Mouse (Mus musculus) intestine, embryonic 15.5 days (tissue): ENCODE data around the gene 4930402H24Rik. TPM values are rescaled to one million over a fixed set of nuclear protein-coding genes. Genes with fewer than 3 reads are reported as not detected.

Experiments
- ATAC-seq: fragments of 200-750 bp; cut with Nextera tagmentation; 2 replicates; pipeline ENCODE4 v1.8.0; 2017; ENCODE audit warnings: moderate TSS enrichment, moderate library complexity
- H3K27ac ChIP-seq: fragments of 300-500 bp; sonication (generic); 2 replicates; pipeline ENCODE4 v1.5.1; 2015; ENCODE audit warnings: mild to moderate bottlenecking, inconsistent platforms
- H3K27me3 ChIP-seq: fragments of 300-500 bp; sonication (generic); replicated peaks from 2 replicates; pipeline ENCODE4 v1.6.1; 2015; ENCODE audit warnings: inconsistent platforms
- H3K36me3 ChIP-seq: fragments of 300-500 bp; sonication (generic); 2 replicates; pipeline ENCODE4 v1.6.1; 2015; ENCODE audit warnings: inconsistent platforms
- H3K4me1 ChIP-seq: fragments of 300-500 bp; sonication (generic); replicated peaks from 2 replicates; pipeline ENCODE4 v1.6.1; 2015; ENCODE audit warnings: inconsistent platforms
- H3K4me2 ChIP-seq: fragments of 300-500 bp; sonication (generic); replicated peaks from 2 replicates; pipeline ENCODE4 v1.6.1; 2015; ENCODE audit warnings: mild to moderate bottlenecking, inconsistent platforms
- H3K4me3 ChIP-seq: fragments of 300-500 bp; sonication (generic); replicated peaks from 2 replicates; pipeline ENCODE4 v1.5.1; 2015; ENCODE audit warnings: inconsistent platforms
- H3K9ac ChIP-seq: fragments of 300-500 bp; sonication (generic); 2 replicates; pipeline ENCODE4 v1.6.1; 2015; ENCODE audit warnings: inconsistent platforms
- H3K9me3 ChIP-seq: fragments of 300-500 bp; sonication (generic); 2 replicates; pipeline ENCODE4 v1.6.1; 2016; ENCODE audit warnings: inconsistent platforms
- WGBS: fragments of 180-500 bp; shearing (Covaris S2); methylation state at CpG from one replicate; pipeline ENCODE4 v1.1.7; 2015; 5-methylcytosine and 5-hydroxymethylcytosine counted together
- polyA plus RNA-seq: library from polyadenylated mRNA; unstranded; fragments of >200 nt; fragmentation: Nextera tagmentation; extraction: Ambion mirVana; gene quantifications from 2 replicates; pipeline ENCODE4 v1.2.1, GENCODE M21; 2015

Gene 4930402H24Rik
- polyA plus RNA-seq, 1 experiment from 2014 or later: 25.9 TPM

- no peak for ATAC-seq
- Histone ChIP-seq H3K27ac (no peak overlapping the region), H3K4me1 (no peaks in the 10 kb centered on the region), H3K27me3 (no peaks in the 10 kb centered on the region), H3K9ac (no peak overlapping the region), H3K4me2 (no peak overlapping the region), H3K9me3 (no peaks in the 10 kb centered on the region), H3K36me3 (peaks cover 53% of the 10 kb centered on the region), H3K4me3 (no peak overlapping the region)
- WGBS: 81% methylated on average over 10 of the region's 10 CpGs
Observed at GRCm38 (mm10) chr2:130677211-130677610, 229.0 kb downstream of the 4930402H24Rik start.

GRCm38 (mm10) chr2:130667559-130667958 lies 238.6 kb downstream of the 4930402H24Rik start, which contains the start of gene Itpa:
Gene Itpa (plus strand): TSS chr2:130667610.
- Histone ChIP-seq H3K9me3 (no peaks in the 10 kb centered on the region), H3K4me2 (peak within 1 kb of the TSS; percentile 78), H3K36me3 (peaks cover 11% of the 10 kb centered on the region), H3K9ac (peak within 1 kb of the TSS; percentile 73), H3K27ac (peak within 1 kb of the TSS; percentile 86), H3K4me3 (peak within 1 kb of the TSS; percentile 70), H3K27me3 (no peaks in the 10 kb centered on the region), H3K4me1 (peaks cover 22% of the 10 kb centered on the region)
- ATAC-seq: peak; percentile 76
- WGBS: under 1% methylated on average over 31 of the region's 31 CpGs

GRCm38 (mm10) chr2:130664102-130664701 lies 242.0 kb downstream of the 4930402H24Rik start, which contains the start of gene Ddrgk1:
Gene Ddrgk1 (minus strand): TSS chr2:130664659.
- H3K27me3 ChIP-seq: no peaks in the 10 kb centered on the region
- H3K27ac ChIP-seq: peak within 1 kb of the TSS; percentile 99
- H3K36me3 ChIP-seq: 0 out of 2 replicates have a peak, but pooled peaks cover 4% of the 10 kb centered on the region
- 0% methylated on average over 40 of the region's 40 CpGs for WGBS
- peak; percentile 98 for ATAC-seq
- H3K4me3 ChIP-seq: peak within 1 kb of the TSS; percentile 57
- H3K9me3 ChIP-seq: no peaks in the 10 kb centered on the region
- peak within 1 kb of the TSS; percentile 88 for H3K4me2 ChIP-seq
- H3K9ac ChIP-seq: peak within 1 kb of the TSS; percentile 85
- peaks cover 20% of the 10 kb centered on the region for H3K4me1 ChIP-seq

- Histone ChIP-seq H3K4me2 (peak overlapping the region; percentile 88), H3K9ac (peak overlapping the region; percentile 85), H3K27me3 (no peaks in the 10 kb centered on the region), H3K27ac (no peak overlapping the region), H3K9me3 (no peaks in the 10 kb centered on the region), H3K36me3 (peaks cover 10% of the 10 kb centered on the region), H3K4me1 (peaks cover 17% of the 10 kb centered on the region), H3K4me3 (peak overlapping the region; percentile 57)
- 88% methylated on average over 11 of the region's 11 CpGs for WGBS
- ATAC-seq: no peak
Observed at GRCm38 (mm10) chr2:130663342-130663741, 242.9 kb downstream of the 4930402H24Rik start.

- 94% methylated on average over 10 of the region's 10 CpGs for WGBS
- ATAC-seq: no peak
- Histone ChIP-seq H3K9me3 (no peaks in the 10 kb centered on the region), H3K9ac (no peak overlapping the region), H3K27me3 (no peaks in the 10 kb centered on the region), H3K4me3 (no peak overlapping the region), H3K4me1 (peaks cover 4% of the 10 kb centered on the region), H3K4me2 (no peak overlapping the region), H3K27ac (no peak overlapping the region), H3K36me3 (peaks cover 41% of the 10 kb centered on the region)
Observed at GRCm38 (mm10) chr2:130658530-130658929, 247.7 kb downstream of the 4930402H24Rik start.

- ATAC-seq: no peak
- Histone ChIP-seq H3K9me3 (no peaks in the 10 kb centered on the region), H3K36me3 (peaks cover 41% of the 10 kb centered on the region), H3K4me3 (no peak overlapping the region), H3K9ac (no peak overlapping the region), H3K4me2 (no peak overlapping the region), H3K27ac (no peak overlapping the region), H3K27me3 (no peaks in the 10 kb centered on the region), H3K4me1 (no peaks in the 10 kb centered on the region)
- 86% methylated on average over 6 of the region's 6 CpGs for WGBS
Observed at GRCm38 (mm10) chr2:130657541-130657940, 248.7 kb downstream of the 4930402H24Rik start.

GRCm38 (mm10) chr2:130656536-130656935 lies 249.7 kb downstream of the 4930402H24Rik start:
- no peak for ATAC-seq
- Histone ChIP-seq H3K27ac (no peak overlapping the region), H3K4me1 (no peaks in the 10 kb centered on the region), H3K9me3 (no peaks in the 10 kb centered on the region), H3K9ac (no peak overlapping the region), H3K4me3 (no peak overlapping the region), H3K36me3 (peaks cover 41% of the 10 kb centered on the region), H3K27me3 (no peaks in the 10 kb centered on the region), H3K4me2 (no peak overlapping the region)
- WGBS: 90% methylated on average over 9 of the region's 9 CpGs

Other genes starting within 250 kb of the 4930402H24Rik start
- gene Ddrgk1, start 241.7 kb downstream of the 4930402H24Rik start, polyA plus RNA-seq: 74.5 and 78.2 TPM in 2 replicates
- gene Itpa, start 238.8 kb downstream of the 4930402H24Rik start, polyA plus RNA-seq: 84.5 and 88.1 TPM in 2 replicates
- gene Slc4a11, start 208.9 kb downstream of the 4930402H24Rik start, polyA plus RNA-seq: 0.13 and 0.21 TPM in 2 replicates
- gene Atrn, start 89 bp upstream of the 4930402H24Rik start, polyA plus RNA-seq: 4.4 and 5.2 TPM in 2 replicates
- gene Gfra4, start 136.7 kb upstream of the 4930402H24Rik start, polyA plus RNA-seq: 8.8 and 9.6 TPM in 2 replicates
- 3.3 and 4.0 TPM in 2 replicates for gene Adam33, start 157.4 kb upstream of the 4930402H24Rik start, polyA plus RNA-seq
- gene Siglec1, start 180.4 kb upstream of the 4930402H24Rik start, polyA plus RNA-seq: 0.24 and 0.35 TPM in 2 replicates
- gene Hspa12b, start 220.9 kb upstream of the 4930402H24Rik start, polyA plus RNA-seq: 9.1 and 9.7 TPM in 2 replicates
- not detected in 2 replicates for gene Gm11037, start 227.1 kb upstream of the 4930402H24Rik start, polyA plus RNA-seq